Comparison of ENCODE assay signal across 29 mouse cellular contexts in the genomic region with DNA sequence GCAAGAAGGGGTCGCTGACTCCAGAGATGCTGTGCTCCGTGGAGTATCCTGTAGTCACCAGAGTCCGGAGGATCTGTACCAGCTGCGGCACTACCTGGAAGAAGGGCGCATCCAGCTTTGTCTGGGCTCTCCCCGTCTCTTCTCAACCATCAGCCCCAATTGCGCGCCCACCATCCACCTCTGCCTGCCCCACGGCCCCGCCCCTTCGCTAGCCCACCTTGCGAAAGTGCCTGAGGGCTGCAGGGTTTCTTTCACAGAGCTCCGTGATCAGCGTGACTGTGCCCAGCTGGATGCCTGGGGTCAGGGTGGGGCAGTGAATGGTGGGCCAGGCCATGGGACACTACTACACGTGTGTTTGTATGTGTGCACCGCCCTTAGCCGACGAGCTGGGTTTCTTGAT. TPM values are rescaled to one million over a fixed set of nuclear protein-coding genes. Genes with fewer than 3 reads are reported as not detected.
DNase-seq lines count a peak whose midpoint lies in the region; ATAC-seq and TF ChIP-seq lines count a peak whose summit lies in the region.
"Had no signal": no experiment of that assay in that cellular context is flagged by ENCODE, and none has a peak within 500 bp of the region (broad histone marks: within the 10 kb centered on the region; RNA-seq: fewer than 3 reads in every experiment).

No protein-coding gene starts in this region.

- H3K36me3 ChIP-seq in heart, postnatal 0 days (replicated peaks; ENCODE audit: control insufficient read depth, insufficient read depth, low read length), result peaks cover 20% of the 10 kb centered on the region; the same call in 1 of the 2 replicates
- H3K36me3 ChIP-seq in liver, postnatal 0 days (replicated peaks; ENCODE audit: insufficient read depth, low read length), result peaks cover 17% of the 10 kb centered on the region
- H3K36me3 ChIP-seq: embryonic facial prominence, embryonic 12.5 days; heart, embryonic 15.5 days; intestine, embryonic 15.5 days had no signal

- TF ChIP-seq CTCF in heart, postnatal 0 days (IDR thresholded peaks at IDR 0.05; ENCODE audit: low read depth), result no peak
- TF ChIP-seq CTCF in liver, postnatal 0 days (IDR thresholded peaks at IDR 0.05; ENCODE audit: low read depth), result no peak

- no peak for ATAC-seq in heart, postnatal 0 days (ENCODE audit: insufficient read depth, low read depth)
- no peak for ATAC-seq in liver, postnatal 0 days
- ATAC-seq: forebrain, embryonic 14.5 days; forebrain, postnatal 0 days; hindbrain, embryonic 16.5 days; intestine, embryonic 15.5 days; Patski had no signal

- no peaks in the 10 kb centered on the region for H3K9me3 ChIP-seq in heart, postnatal 0 days (replicated peaks; ENCODE audit: control insufficient read depth, low read length)
- H3K9me3 ChIP-seq in liver, postnatal 0 days (ENCODE audit: low read length), result no peaks in the 10 kb centered on the region
- H3K9me3 ChIP-seq: embryonic facial prominence, embryonic 12.5 days; embryonic facial prominence, embryonic 15.5 days; G1E; heart, embryonic 12.5 days; heart, embryonic 15.5 days; hindbrain, embryonic 10.5 days; hindbrain, embryonic 13.5 days; intestine, embryonic 15.5 days had no signal

- no peak overlapping the region for H3K9ac ChIP-seq in heart, postnatal 0 days (replicated peaks; ENCODE audit: low read depth, low read length)
- no peak overlapping the region for H3K9ac ChIP-seq in liver, postnatal 0 days (replicated peaks)
- H3K9ac ChIP-seq: embryonic facial prominence, embryonic 15.5 days; forebrain, postnatal 0 days; heart, embryonic 15.5 days had no signal

- H3K4me2 ChIP-seq in heart, postnatal 0 days (ENCODE audit: low read depth, low read length), result no peak overlapping the region
- no peak overlapping the region for H3K4me2 ChIP-seq in liver, postnatal 0 days (ENCODE audit: low read depth, low read length)

- intact Hi-C loops in heart, postnatal 36 days (cut with DNase I), result loop anchor here (5.0 kb wide), 1 partner anchor 262 kb away; no protein-coding TSS in a partner anchor

- 83% methylated on average over 18 of the region's 18 CpGs for WGBS in heart, postnatal 0 days
- 87% methylated on average over 18 of the region's 18 CpGs for WGBS in liver, postnatal 0 days (ENCODE audit: insufficient replicate concordance)

- peak; percentile 40 for DNase-seq in cerebellum, adult 11 months
- no peak for DNase-seq in cerebellum, postnatal 4 days (ENCODE audit: low spot score in 2 of 2)
- peak; percentile 1 for DNase-seq in heart, postnatal 0 days (ENCODE audit: low spot score)
- no peak for DNase-seq in heart, postnatal 36 days
- peak; percentile 15 for DNase-seq in liver, postnatal 0 days
- no peak for DNase-seq in liver
- peak; percentile 31 for DNase-seq in thymus, postnatal 4 days
- DNase-seq in thymus, postnatal 0 days (ENCODE audit: low spot score), result no peak
- DNase-seq: adrenal gland, postnatal 10 days; adrenal gland, postnatal 36 days; B cell, adult 2 months; cerebellum, adult 2 months; forebrain, postnatal 0 days; gastrocnemius, adult 2 months; gastrocnemius, postnatal 14 days; heart, adult 18-20 months had no signal

- H3K27me3 ChIP-seq in heart, postnatal 0 days (ENCODE audit: control insufficient read depth, insufficient read depth, low read length), result peaks cover 9% of the 10 kb centered on the region; the same call in 1 of the 2 replicates
- H3K27me3 ChIP-seq in liver, postnatal 0 days (ENCODE audit: insufficient read depth, low read length), result peaks cover 8% of the 10 kb centered on the region
- H3K27me3 ChIP-seq: intestine, embryonic 15.5 days; Patski had no signal

- H3K27ac ChIP-seq in heart, postnatal 0 days (ENCODE audit: low read depth), result no peak overlapping the region
- no peak overlapping the region for H3K27ac ChIP-seq in liver, postnatal 0 days (ENCODE audit: low read depth)
- H3K27ac ChIP-seq: embryonic facial prominence, embryonic 12.5 days; gastrocnemius, adult 2 months; heart, embryonic 15.5 days; hindbrain, embryonic 13.5 days had no signal

- H3K4me1 ChIP-seq in heart, postnatal 0 days (ENCODE audit: control insufficient read depth, insufficient read depth), result peaks cover 14% of the 10 kb centered on the region; the same call in 1 of the 2 replicates
- peaks cover 12% of the 10 kb centered on the region for H3K4me1 ChIP-seq in liver, postnatal 0 days (ENCODE audit: insufficient read depth)

- no peak for TF ChIP-seq EP300 in heart, postnatal 0 days (IDR thresholded peaks at IDR 0.05; ENCODE audit: low read depth)
- TF ChIP-seq EP300 in liver, postnatal 0 days (IDR thresholded peaks at IDR 0.05; ENCODE audit: low read depth), result no peak

- H3K4me3 ChIP-seq in heart, postnatal 0 days (ENCODE audit: low read depth, low read length), result no peak overlapping the region
- no peak overlapping the region for H3K4me3 ChIP-seq in liver, postnatal 0 days (ENCODE audit: low read depth, low read length)
- H3K4me3 ChIP-seq: embryonic facial prominence, embryonic 12.5 days; embryonic facial prominence, embryonic 15.5 days; gastrocnemius, adult 2 months; heart, embryonic 12.5 days; heart, embryonic 15.5 days; hindbrain, embryonic 10.5 days; hindbrain, embryonic 13.5 days had no signal

RNA-seq across cellular contexts. Expression of gene Ap1g2, which starts 2.0 kb away (rescaled TPM):
- 0.93 and 3.9 TPM in 2 replicates for total RNA-seq in heart, postnatal 0 days (2014; rRNA removed; ENCODE audit: low replicate concordance)
- 5.6 and 5.7 TPM in 2 replicates for polyA plus RNA-seq in heart, postnatal 0 days (2015; fragmentation: Nextera tagmentation; extraction: Ambion mirVana)
- 1 to 10 TPM; 3.9 to 6.2 TPM for total RNA-seq in heart, postnatal 36 days (2021)
- 7.8 and 9.6 TPM in 2 replicates for polyA plus RNA-seq in liver, postnatal 0 days (2015; fragmentation: Nextera tagmentation; extraction: Ambion mirVana)
- 32.0 and 38.3 TPM in 2 replicates for polyA plus RNA-seq in thymus, postnatal 0 days (2015; fragmentation: Nextera tagmentation; extraction: Ambion mirVana)

RNA-seq across cellular contexts. Expression of gene Thtpa, which starts 9.8 kb away (rescaled TPM):
- total RNA-seq in heart, postnatal 0 days (2014; rRNA removed; ENCODE audit: low replicate concordance), result 12.2 and 17.7 TPM in 2 replicates
- 13.3 and 13.4 TPM in 2 replicates for polyA plus RNA-seq in heart, postnatal 0 days (2015; fragmentation: Nextera tagmentation; extraction: Ambion mirVana)
- total RNA-seq in heart, postnatal 36 days (2021), result 10 to 100 TPM; 12.6 to 13.0 TPM
- polyA plus RNA-seq in liver, postnatal 0 days (2015; fragmentation: Nextera tagmentation; extraction: Ambion mirVana), result 5.9 and 7.0 TPM in 2 replicates
- 9.8 and 10.3 TPM in 2 replicates for polyA plus RNA-seq in thymus, postnatal 0 days (2015; fragmentation: Nextera tagmentation; extraction: Ambion mirVana)

RNA-seq across cellular contexts. Expression of gene Zfhx2, which starts 12.2 kb away (rescaled TPM):
- total RNA-seq in heart, postnatal 0 days (2014; rRNA removed; ENCODE audit: low replicate concordance), result 1.8 and 1.9 TPM in 2 replicates
- 1.1 and 1.2 TPM in 2 replicates for polyA plus RNA-seq in heart, postnatal 0 days (2015; fragmentation: Nextera tagmentation; extraction: Ambion mirVana)
- 1 to 10 TPM; 3.4 to 3.9 TPM for total RNA-seq in heart, postnatal 36 days (2021)
- polyA plus RNA-seq in liver, postnatal 0 days (2015; fragmentation: Nextera tagmentation; extraction: Ambion mirVana), result 0.78 and 1.0 TPM in 2 replicates
- polyA plus RNA-seq in thymus, postnatal 0 days (2015; fragmentation: Nextera tagmentation; extraction: Ambion mirVana), result 1.1 and 1.5 TPM in 2 replicates

RNA-seq across cellular contexts. Expression of gene Jph4, which starts 12.4 kb away (rescaled TPM):
- 0.15 and 0.38 TPM in 2 replicates for total RNA-seq in heart, postnatal 0 days (2014; rRNA removed; ENCODE audit: low replicate concordance)
- 0.03 and 0.10 TPM in 2 replicates for polyA plus RNA-seq in heart, postnatal 0 days (2015; fragmentation: Nextera tagmentation; extraction: Ambion mirVana)
- under 1 TPM; 0.14 TPM for total RNA-seq in heart, postnatal 36 days (2021)
- not detected in 2 replicates for polyA plus RNA-seq in liver, postnatal 0 days (2015; fragmentation: Nextera tagmentation; extraction: Ambion mirVana)
- 0.09 TPM in 2 replicates for polyA plus RNA-seq in thymus, postnatal 0 days (2015; fragmentation: Nextera tagmentation; extraction: Ambion mirVana)
- total RNA-seq: common myeloid progenitor, adult 5-6 weeks; heart, postnatal 25 days had no signal
- polyA plus RNA-seq: G1E had no signal

Comparison
In these comparisons a context has a peak if more than half of its experiments do, and no peak if none do; other contexts are left out.
1. DNase-seq: peak in cerebellum, adult 11 months (single experiment), heart, postnatal 0 days (single experiment), liver, postnatal 0 days (single experiment) and thymus, postnatal 4 days (single experiment); none in cerebellum, postnatal 4 days (0 of 2), heart, postnatal 36 days (0 of 2), liver (single experiment) and thymus, postnatal 0 days (single experiment).